Mouse (Mus musculus) heart, embryonic 15.5 days (tissue): ENCODE data around the gene AI467606. TPM values are rescaled to one million over a fixed set of nuclear protein-coding genes. Genes with fewer than 3 reads are reported as not detected.
A peak's percentile ranks its signal among the peaks of the same experiment; 100 is the strongest.
"Not testable (repeated sequence)": the region's sequence is repeated elsewhere in the genome, so short reads cannot be mapped to it uniquely, and the experiment has no call there.

Experiments
- ATAC-seq: fragments of 200-750 bp; cut with Nextera tagmentation; replicated peaks from 2 replicates; pipeline ENCODE4 v1.8.0; 2017; ENCODE audit warnings: low read depth, moderate TSS enrichment; ENCODE audit not compliant: insufficient number of reproducible peaks, insufficient read depth, low FRiP score
- H3K27ac ChIP-seq: fragments of 300-500 bp; sonication (generic); 2 replicates; pipeline ENCODE4 v1.5.1; 2015; ENCODE audit warnings: mild to moderate bottlenecking, inconsistent platforms
- H3K27me3 ChIP-seq: fragments of 300-500 bp; sonication (generic); 2 replicates; pipeline ENCODE4 v1.6.1; 2015; ENCODE audit warnings: inconsistent platforms
- H3K36me3 ChIP-seq: fragments of 300-500 bp; sonication (generic); 2 replicates; pipeline ENCODE4 v1.6.1; 2015; ENCODE audit warnings: mild to moderate bottlenecking, inconsistent platforms
- H3K4me1 ChIP-seq: fragments of 300-500 bp; sonication (generic); replicated peaks from 2 replicates; pipeline ENCODE4 v1.6.1; 2015; ENCODE audit warnings: inconsistent platforms
- H3K4me2 ChIP-seq: fragments of 300-500 bp; sonication (generic); 2 replicates; pipeline ENCODE4 v1.6.1; 2015; ENCODE audit warnings: inconsistent platforms, mild to moderate bottlenecking, moderate library complexity
- H3K4me3 ChIP-seq: fragments of 300-500 bp; sonication (generic); 2 replicates; pipeline ENCODE4 v1.5.1; 2015; ENCODE audit warnings: mild to moderate bottlenecking, inconsistent platforms
- H3K9ac ChIP-seq: fragments of 300-500 bp; sonication (generic); 2 replicates; pipeline ENCODE4 v1.6.1; 2015; ENCODE audit warnings: mild to moderate bottlenecking, inconsistent platforms
- H3K9me3 ChIP-seq: fragments of 300-500 bp; sonication (generic); replicated peaks from 2 replicates; pipeline ENCODE4 v1.6.1; 2016; ENCODE audit warnings: inconsistent platforms
- WGBS: fragments of 180-500 bp; shearing (Covaris S2); methylation state at CpG from one replicate; pipeline ENCODE4 v1.1.7; 2015; ENCODE audit warnings: mixed read lengths; 5-methylcytosine and 5-hydroxymethylcytosine counted together
- polyA plus RNA-seq: library from polyadenylated mRNA; unstranded; fragments of >200 nt; fragmentation: Nextera tagmentation; extraction: Ambion mirVana; gene quantifications from 2 replicates; pipeline ENCODE4 v1.2.1, GENCODE M21; 2015

AI467606 gene
- polyA plus RNA-seq, 1 experiment from 2014 or later: 1.6 TPM

DNA sequence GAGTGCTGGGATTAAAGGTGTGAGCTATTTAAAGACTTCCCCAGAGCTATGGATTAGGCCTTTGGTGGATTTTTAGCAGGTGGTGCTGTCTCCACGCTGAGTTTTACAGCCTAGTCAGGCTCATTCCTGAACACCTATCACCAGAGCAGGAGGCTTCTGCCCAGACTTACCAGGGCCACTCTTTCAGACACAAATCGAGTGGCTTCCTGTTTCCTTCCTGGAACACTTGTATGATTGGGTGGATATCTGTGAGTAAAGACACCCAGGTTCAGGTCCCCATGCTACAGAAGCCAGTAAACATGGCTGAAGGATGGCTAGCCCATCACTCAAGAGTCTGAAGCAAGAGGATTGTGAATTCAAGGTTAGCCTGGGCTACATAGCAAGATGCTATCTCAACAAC is 8.2 kb upstream of the AI467606 start:
- no peaks in the 10 kb centered on the region for H3K9me3 ChIP-seq
- no peak overlapping the region for H3K9ac ChIP-seq
- H3K4me1 ChIP-seq: no peaks in the 10 kb centered on the region
- H3K27me3 ChIP-seq: no peaks in the 10 kb centered on the region
- no peak overlapping the region for H3K4me3 ChIP-seq
- ATAC-seq: no peak
- WGBS: 43% methylated on average over 2 of the region's 2 CpGs
- no peak overlapping the region for H3K27ac ChIP-seq
- no peaks in the 10 kb centered on the region for H3K36me3 ChIP-seq
- H3K4me2 ChIP-seq: no peak overlapping the region

GRCm38 (mm10) chr7:127083689-127084088 is 7.5 kb upstream of the AI467606 start:
- no peak overlapping the region for H3K9ac ChIP-seq
- no peak overlapping the region for H3K4me3 ChIP-seq
- peaks cover under 1% of the 10 kb centered on the region for H3K4me1 ChIP-seq
- no peak overlapping the region for H3K4me2 ChIP-seq
- no peak overlapping the region for H3K27ac ChIP-seq
- no peak for ATAC-seq
- no peaks in the 10 kb centered on the region for H3K9me3 ChIP-seq
- no peaks in the 10 kb centered on the region for H3K36me3 ChIP-seq
- H3K27me3 ChIP-seq: no peaks in the 10 kb centered on the region
- 71% methylated on average over 4 of the region's 4 CpGs for WGBS

GRCm38 (mm10) chr7:127084794-127085193 is 6.4 kb upstream of the AI467606 start:
- no peak overlapping the region for H3K4me2 ChIP-seq
- H3K27ac ChIP-seq: no peak overlapping the region
- H3K27me3 ChIP-seq: no peaks in the 10 kb centered on the region
- no peak overlapping the region for H3K4me3 ChIP-seq
- WGBS: 81% methylated on average over 2 of the region's 2 CpGs
- H3K9me3 ChIP-seq: no peaks in the 10 kb centered on the region
- ATAC-seq: no peak
- H3K4me1 ChIP-seq: peaks cover 6% of the 10 kb centered on the region
- H3K9ac ChIP-seq: no peak overlapping the region
- H3K36me3 ChIP-seq: no peaks in the 10 kb centered on the region

DNA sequence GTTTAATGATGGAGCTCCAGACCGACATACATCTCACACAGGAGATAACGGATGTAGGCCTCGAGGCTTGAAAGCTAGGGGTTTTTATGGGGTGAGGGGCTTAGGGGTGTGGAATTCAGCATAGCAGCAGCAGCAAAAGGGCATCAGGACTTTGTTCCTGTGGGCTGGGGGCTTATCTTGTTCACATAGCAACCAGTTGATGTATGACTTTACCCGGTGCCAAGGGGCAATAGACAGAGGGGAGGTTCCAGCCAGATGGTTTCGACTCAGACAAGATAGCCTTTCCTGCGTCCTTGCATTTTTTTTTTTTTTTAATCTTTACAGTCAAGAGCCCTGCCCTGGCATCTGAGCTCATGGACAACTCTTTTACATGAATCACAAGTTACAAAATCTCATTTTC is 5.4 kb upstream of the AI467606 start:
- not testable (repeated sequence) for ATAC-seq, H3K27me3 ChIP-seq, H3K9ac ChIP-seq, H3K4me2 ChIP-seq, H3K4me3 ChIP-seq, H3K36me3 ChIP-seq, H3K4me1 ChIP-seq, H3K9me3 ChIP-seq, H3K27ac ChIP-seq
- 32% methylated on average over 6 of the region's 6 CpGs for WGBS

GRCm38 (mm10) chr7:127087278-127088010 is 3.7 kb upstream of the AI467606 start, which contains the start of gene Zg16:
Gene Zg16, minus strand, starts transcription at chr7:127087328.
- ATAC-seq, H3K36me3 ChIP-seq, H3K27ac ChIP-seq, H3K4me3 ChIP-seq, H3K27me3 ChIP-seq, H3K4me2 ChIP-seq, H3K9me3 ChIP-seq, H3K4me1 ChIP-seq, H3K9ac ChIP-seq: not testable (repeated sequence)
- 60% methylated on average over 6 of the region's 6 CpGs for WGBS

GRCm38 (mm10) chr7:127088083-127088482 is 3.1 kb upstream of the AI467606 start:
- 80% methylated on average over 3 of the region's 3 CpGs for WGBS

DNA sequence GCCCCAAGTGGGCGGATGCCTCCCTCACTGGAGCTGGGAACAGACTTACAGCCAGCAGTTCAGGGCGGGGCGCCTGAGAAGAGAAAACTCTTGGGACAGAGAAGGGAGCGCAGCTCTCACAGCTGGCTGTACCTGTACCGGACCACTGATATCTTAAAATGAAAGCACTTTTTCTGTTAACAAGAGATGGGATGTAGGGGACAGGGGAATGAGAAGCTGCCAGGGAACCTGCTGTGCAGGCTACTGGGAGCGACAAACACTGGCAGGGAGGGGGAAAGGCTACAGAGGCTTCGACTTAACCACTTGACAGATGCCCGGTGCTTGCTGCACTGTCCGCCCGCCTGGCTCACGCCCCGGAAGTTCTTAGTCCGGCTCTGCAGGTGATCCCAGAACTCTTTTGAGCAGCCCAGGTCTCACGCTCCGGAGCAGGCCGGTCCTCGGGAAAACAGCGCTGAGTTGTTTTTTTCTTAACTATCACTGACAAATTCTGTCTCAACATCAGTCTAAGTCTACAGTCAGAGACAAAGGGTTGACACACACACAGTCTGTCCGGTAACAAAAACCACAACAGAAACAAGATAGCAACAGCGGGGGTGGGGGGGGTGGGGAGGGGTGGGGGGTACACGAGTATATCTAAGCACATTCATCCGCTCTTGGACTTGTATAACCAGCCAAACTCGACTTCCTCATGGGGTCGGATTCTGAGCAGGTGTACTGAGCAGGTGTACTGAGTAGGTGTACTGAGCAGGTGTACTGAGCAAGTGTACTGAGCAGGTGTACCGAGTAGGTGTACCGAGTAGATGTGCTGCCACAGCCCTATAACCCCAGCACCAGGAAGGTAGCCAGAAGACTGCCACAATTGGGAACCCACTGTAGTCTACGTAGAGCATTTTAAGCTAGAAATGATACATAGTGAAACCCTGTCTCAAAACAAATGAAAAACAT is 2.0 kb upstream of the AI467606 start:
- no peak for ATAC-seq
- H3K9ac ChIP-seq: peak overlapping the region; percentile 38
- H3K4me1 ChIP-seq: peaks cover 6% of the 10 kb centered on the region
- no peaks in the 10 kb centered on the region for H3K36me3 ChIP-seq
- H3K9me3 ChIP-seq: no peaks in the 10 kb centered on the region
- no peaks in the 10 kb centered on the region for H3K27me3 ChIP-seq
- peak overlapping the region; percentile 61 for H3K4me2 ChIP-seq
- 17% methylated on average over 27 of the region's 27 CpGs for WGBS
- H3K27ac ChIP-seq: peak overlapping the region; percentile 13; the same call in 1 of the 2 replicates
- H3K4me3 ChIP-seq: peak overlapping the region; percentile 39

More at GRCm38 (mm10) chr7:127088083-127088482, 3.1 kb upstream of the AI467606 start:
- Histone ChIP-seq H3K4me3 (no peak overlapping the region), H3K36me3 (no peaks in the 10 kb centered on the region), H3K27ac (no peak overlapping the region), H3K4me1 (peaks cover 6% of the 10 kb centered on the region), H3K4me2 (no peak overlapping the region), H3K27me3 (no peaks in the 10 kb centered on the region), H3K9me3 (no peaks in the 10 kb centered on the region), H3K9ac (no peak overlapping the region)
- no peak for ATAC-seq

GRCm38 (mm10) chr7:127090154-127091113 is 725 bp upstream of the AI467606 start:
- Histone ChIP-seq H3K36me3 (no peaks in the 10 kb centered on the region), H3K9ac (no peak overlapping the region), H3K4me1 (peaks cover 6% of the 10 kb centered on the region), H3K4me3 (no peak overlapping the region), H3K4me2 (peak overlapping the region; percentile 18; the same call in 1 of the 2 replicates), H3K27ac (peak overlapping the region; percentile 37; the same call in 1 of the 2 replicates), H3K9me3 (no peaks in the 10 kb centered on the region), H3K27me3 (no peaks in the 10 kb centered on the region)
- 83% methylated on average over 20 of the region's 20 CpGs for WGBS
- peak; percentile 15; the same call in 1 of the 2 replicates for ATAC-seq

DNA sequence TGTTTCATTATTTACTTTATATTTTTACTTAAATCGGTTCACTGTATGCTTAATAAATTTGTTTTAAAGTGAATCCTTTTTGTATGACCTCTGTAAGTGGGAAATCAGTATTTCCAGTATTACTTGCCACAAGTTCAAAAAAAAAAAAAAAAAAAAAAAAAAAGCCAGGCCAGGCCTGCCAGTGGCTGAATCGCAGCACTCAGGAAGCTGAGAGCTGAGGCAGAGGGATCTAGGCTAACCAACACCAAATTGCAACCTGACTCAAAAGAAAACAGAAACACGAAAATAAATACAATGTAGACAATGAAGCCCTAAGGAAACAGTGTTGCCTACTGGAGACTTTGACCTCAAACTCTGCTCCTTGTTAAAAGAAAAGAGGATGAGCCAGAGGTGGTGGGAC is 2.8 kb downstream of the AI467606 start:
- Histone ChIP-seq H3K36me3 (no peaks in the 10 kb centered on the region), H3K27me3 (no peaks in the 10 kb centered on the region), H3K4me1 (peaks cover 3% of the 10 kb centered on the region), H3K9ac (no peak overlapping the region), H3K4me2 (no peak overlapping the region), H3K27ac (no peak overlapping the region), H3K4me3 (no peak overlapping the region), H3K9me3 (no peaks in the 10 kb centered on the region)
- 68% methylated on average over 3 of the region's 3 CpGs for WGBS
- ATAC-seq: no peak

- Histone ChIP-seq H3K9ac (no peak overlapping the region), H3K9me3 (no peaks in the 10 kb centered on the region), H3K27ac (no peak overlapping the region), H3K4me1 (no peaks in the 10 kb centered on the region), H3K27me3 (no peaks in the 10 kb centered on the region), H3K36me3 (no peaks in the 10 kb centered on the region), H3K4me3 (no peak overlapping the region), H3K4me2 (no peak overlapping the region)
- no peak for ATAC-seq
- WGBS: 61% methylated on average over 7 of the region's 7 CpGs
Observed at GRCm38 (mm10) chr7:127096456-127096855, 5.3 kb downstream of the AI467606 start.
